Mouse (Mus musculus): Measurements from ENCODE around the gene Gm609.

- TF ChIP-seq CTCF (conservative IDR thresholded peaks at IDR 0.05; ENCODE audit: insufficient read depth, insufficient read length, low read depth, low read length) (no peak), POLR2A (IDR thresholded peaks at IDR 0.05; ENCODE audit: low read depth, low read length) (peak; percentile 41)
These were observed 84.2 kb downstream of the Gm609 start, which contains the start of gene Cd200 for GRCm38 (mm10) chr16:45408425-45409063.
